19 mouse cellular contexts compared by ENCODE assay signal in the genomic region with DNA sequence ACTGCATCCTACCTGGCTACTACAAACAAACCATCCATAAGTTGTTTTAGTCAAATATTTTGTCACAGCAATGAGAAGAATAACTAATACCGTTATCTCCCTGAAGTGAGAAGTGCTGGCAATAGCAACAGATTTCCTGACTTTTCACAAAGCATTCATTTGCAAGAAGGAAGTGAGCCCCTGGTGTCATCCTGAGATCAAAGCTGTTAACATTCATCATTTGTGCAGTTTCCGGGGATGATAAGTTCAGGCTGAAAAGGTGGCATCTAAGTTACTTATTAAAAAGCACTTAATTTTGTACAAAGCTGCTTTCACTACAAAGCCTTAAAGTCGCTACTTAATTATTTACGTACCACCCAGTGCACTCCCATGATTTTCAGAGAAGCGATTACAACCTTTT. TPM values are rescaled to one million over a fixed set of nuclear protein-coding genes. Genes with fewer than 3 reads are reported as not detected.
DNase-seq lines count a peak whose midpoint lies in the region; ATAC-seq and TF ChIP-seq lines count a peak whose summit lies in the region.
"Had no signal": no experiment of that assay in that cellular context is flagged by ENCODE, and none has a peak within 500 bp of the region (broad histone marks: within the 10 kb centered on the region; RNA-seq: fewer than 3 reads in every experiment).

No protein-coding gene starts in this region.

- no peaks in the 10 kb centered on the region; the same call in 1 of the 2 replicates for H3K4me1 ChIP-seq in forebrain, postnatal 0 days (ENCODE audit: insufficient read depth)
- H3K4me1 ChIP-seq in forebrain, embryonic 13.5 days = 0 out of 2 replicates have a peak, but pooled peaks cover 6% of the 10 kb centered on the region
- peaks cover 8% of the 10 kb centered on the region; the same call in 1 of the 2 replicates for H3K4me1 ChIP-seq in midbrain, embryonic 15.5 days
- no peaks in the 10 kb centered on the region for H3K4me1 ChIP-seq in midbrain, embryonic 11.5 days (ENCODE audit: control insufficient read depth, insufficient read depth, low read length)
- H3K4me1 ChIP-seq in MEL (ENCODE audit: control insufficient read depth in 1 of 2, insufficient read depth in 2 of 2, low read length in 2 of 2) = peaks cover 3 to 20% of the 10 kb centered on the region in 2 experiments
- H3K4me1 ChIP-seq: embryonic facial prominence, embryonic 15.5 days; intestine, embryonic 15.5 days had no signal

- no peaks in the 10 kb centered on the region for H3K79me2 ChIP-seq in MEL (ENCODE audit: control insufficient read depth, insufficient read depth, low read length, poor library complexity)

- H3K9ac ChIP-seq in forebrain, postnatal 0 days = no peak overlapping the region
- no peak overlapping the region for H3K9ac ChIP-seq in forebrain, embryonic 13.5 days
- H3K9ac ChIP-seq in midbrain, embryonic 15.5 days = no peak overlapping the region
- H3K9ac ChIP-seq in midbrain, embryonic 11.5 days (ENCODE audit: low read length) = no peak overlapping the region
- no peak overlapping the region for H3K9ac ChIP-seq in MEL (ENCODE audit: control insufficient read depth, low read depth, low read length, poor library complexity, severe bottlenecking)
- H3K9ac ChIP-seq: embryonic facial prominence, embryonic 15.5 days; intestine, embryonic 15.5 days; liver, postnatal 0 days had no signal

- 16% methylated on average over 5 of the region's 5 CpGs for WGBS in forebrain, postnatal 0 days
- WGBS in forebrain, embryonic 13.5 days = 11% methylated on average over 5 of the region's 5 CpGs
- 19% methylated on average over 5 of the region's 5 CpGs for WGBS in midbrain, embryonic 15.5 days
- WGBS in midbrain, embryonic 11.5 days = 23% methylated on average over 5 of the region's 5 CpGs

- peak; percentile 27; the same call in 1 of the 2 replicates for ATAC-seq in forebrain, postnatal 0 days
- ATAC-seq in forebrain, embryonic 13.5 days = no peak
- ATAC-seq in midbrain, embryonic 15.5 days (replicated peaks) = 0 out of 2 replicates have a peak, but pooled peaks have one; percentile 45
- ATAC-seq in midbrain, embryonic 11.5 days (ENCODE audit: low FRiP score) = no peak
- peak; percentile 78 for ATAC-seq in inflammation-experienced regulatory T-cells, adult 6 months
- ATAC-seq: intestine, embryonic 15.5 days; liver, postnatal 0 days had no signal

- TF ChIP-seq POLR2A in MEL (IDR thresholded peaks at IDR 0.05; ENCODE audit: control insufficient read depth in 1 of 2, insufficient read depth in 1 of 2, low read depth in 1 of 2, low read length in 2 of 2, poor library complexity in 1 of 2) = no peak

- H3K36me3 ChIP-seq in forebrain, postnatal 0 days (ENCODE audit: insufficient read depth) = no peaks in the 10 kb centered on the region
- no peaks in the 10 kb centered on the region for H3K36me3 ChIP-seq in forebrain, embryonic 13.5 days (ENCODE audit: poor library complexity, severe bottlenecking)
- H3K36me3 ChIP-seq in midbrain, embryonic 15.5 days (replicated peaks) = no peaks in the 10 kb centered on the region
- H3K36me3 ChIP-seq in midbrain, embryonic 11.5 days (ENCODE audit: control insufficient read depth, insufficient read depth, low read length) = no peaks in the 10 kb centered on the region
- H3K36me3 ChIP-seq in MEL (ENCODE audit: control insufficient read depth in 1 of 2, insufficient read depth in 2 of 2, low read length in 2 of 2) = peaks cover 0 to 27% of the 10 kb centered on the region in 2 experiments; a peak in 2 of 4 replicates
- H3K36me3 ChIP-seq: embryonic facial prominence, embryonic 15.5 days; intestine, embryonic 15.5 days; limb, embryonic 10.5 days had no signal

- H3K27ac ChIP-seq in forebrain, postnatal 0 days (ENCODE audit: low read depth, low read length) = no peak overlapping the region; the same call in 1 of the 2 replicates
- no peak overlapping the region for H3K27ac ChIP-seq in forebrain, embryonic 13.5 days
- H3K27ac ChIP-seq in midbrain, embryonic 15.5 days = no peak overlapping the region
- H3K27ac ChIP-seq in midbrain, embryonic 11.5 days (ENCODE audit: low read depth, low read length) = no peak overlapping the region
- no peak overlapping the region for H3K27ac ChIP-seq in MEL (ENCODE audit: control insufficient read depth, low read depth, low read length)
- H3K27ac ChIP-seq: embryonic facial prominence, embryonic 15.5 days; intestine, embryonic 15.5 days had no signal

- no peak for TF ChIP-seq CTCF in forebrain, postnatal 0 days (IDR thresholded peaks at IDR 0.05; ENCODE audit: low read depth)
- no peak for TF ChIP-seq CTCF in MEL (IDR thresholded peaks at IDR 0.05 in 2 of 3, conservative IDR thresholded peaks at IDR 0.05 in 1 of 3; ENCODE audit: control insufficient read depth in 1 of 3, insufficient read depth in 1 of 3, low read depth in 2 of 3, low read length in 3 of 3, poor library complexity in 1 of 3, severe bottlenecking in 1 of 3)

- DNase-seq in forebrain, postnatal 0 days = no peak
- DNase-seq in midbrain, embryonic 11.5 days (ENCODE audit: low spot score, missing footprints) = no peak
- DNase-seq in MEL (ENCODE audit: low read depth, low spot score) = peak; percentile 25
- DNase-seq in ovary, adult 18-20 months (ENCODE audit: low spot score) = no peak
- DNase-seq: adrenal gland, adult 8-10 months; cerebellum, adult 9-11 months; heart, postnatal 10 days; kidney, postnatal 10 days; layer of hippocampus, adult 9-11 months; liver, postnatal 0 days; right cerebral cortex, adult 18-20 months had no signal

- TF ChIP-seq EP300 in MEL (IDR thresholded peaks at IDR 0.05; ENCODE audit: low read depth in 1 of 2, low read length in 2 of 2) = peak in 1 of 2 experiments; percentile 42; a peak in 1 of 4 replicates

- no peak for TF ChIP-seq RAD21 in MEL (IDR thresholded peaks at IDR 0.05; ENCODE audit: low read depth, low read length)

- H3K4me2 ChIP-seq in forebrain, postnatal 0 days (ENCODE audit: low read depth) = no peak overlapping the region
- H3K4me2 ChIP-seq in forebrain, embryonic 13.5 days = no peak overlapping the region
- no peak overlapping the region for H3K4me2 ChIP-seq in midbrain, embryonic 15.5 days
- H3K4me2 ChIP-seq in midbrain, embryonic 11.5 days = no peak overlapping the region
- H3K4me2 ChIP-seq: embryonic facial prominence, embryonic 15.5 days; heart, embryonic 11.5 days; intestine, embryonic 15.5 days had no signal

- no peak overlapping the region for H3K4me3 ChIP-seq in forebrain, postnatal 0 days (ENCODE audit: low read depth, low read length)
- H3K4me3 ChIP-seq in forebrain, embryonic 13.5 days = no peak overlapping the region
- H3K4me3 ChIP-seq in midbrain, embryonic 15.5 days = no peak overlapping the region
- no peak overlapping the region for H3K4me3 ChIP-seq in midbrain, embryonic 11.5 days (ENCODE audit: low read depth, low read length)
- H3K4me3 ChIP-seq in MEL (ENCODE audit: control insufficient read depth in 1 of 2, insufficient read depth in 1 of 2, low read depth in 2 of 2, low read length in 2 of 2) = no peak overlapping the region
- H3K4me3 ChIP-seq: embryonic facial prominence, embryonic 15.5 days; intestine, embryonic 15.5 days; limb, embryonic 10.5 days; megakaryocyte, embryonic 14.5 days had no signal

- no peaks in the 10 kb centered on the region for H3K9me3 ChIP-seq in forebrain, postnatal 0 days (ENCODE audit: low read length)
- H3K9me3 ChIP-seq in forebrain, embryonic 13.5 days (replicated peaks) = no peaks in the 10 kb centered on the region
- H3K9me3 ChIP-seq in midbrain, embryonic 15.5 days = no peaks in the 10 kb centered on the region
- H3K9me3 ChIP-seq in midbrain, embryonic 11.5 days (ENCODE audit: control insufficient read depth, low read length) = no peaks in the 10 kb centered on the region
- no peaks in the 10 kb centered on the region for H3K9me3 ChIP-seq in MEL (replicated peaks; ENCODE audit: insufficient read depth, low read length)
- H3K9me3 ChIP-seq: embryonic facial prominence, embryonic 15.5 days; intestine, embryonic 15.5 days; limb, embryonic 10.5 days; megakaryocyte, embryonic 14.5 days had no signal

- no peaks in the 10 kb centered on the region for H3K27me3 ChIP-seq in forebrain, postnatal 0 days (ENCODE audit: insufficient read depth, low read length)
- no peaks in the 10 kb centered on the region for H3K27me3 ChIP-seq in forebrain, embryonic 13.5 days
- H3K27me3 ChIP-seq in midbrain, embryonic 15.5 days (replicated peaks) = no peaks in the 10 kb centered on the region
- H3K27me3 ChIP-seq in midbrain, embryonic 11.5 days (ENCODE audit: control insufficient read depth, insufficient read depth, low read length) = no peaks in the 10 kb centered on the region
- no peaks in the 10 kb centered on the region for H3K27me3 ChIP-seq in MEL (ENCODE audit: control insufficient read depth in 1 of 2, insufficient read depth in 2 of 2, low read length in 2 of 2)
- H3K27me3 ChIP-seq: embryonic facial prominence, embryonic 15.5 days; intestine, embryonic 15.5 days; megakaryocyte, embryonic 14.5 days had no signal

TF ChIP-seq in MEL, 35 proteins besides CTCF, POLR2A, EP300 and RAD21:
- TF ChIP-seq GATA1 (IDR thresholded peaks at IDR 0.05; ENCODE audit: low read depth, low read length) (0 out of 2 replicates have a peak, but pooled peaks have one; percentile 20), JUND (IDR thresholded peaks at IDR 0.05; ENCODE audit: low read depth, low read length) (no peak)

RNA-seq across cellular contexts. Expression of gene Tspan13, which starts 30.6 kb away (rescaled TPM):
- 248 and 300 TPM in 2 replicates for total RNA-seq in forebrain, postnatal 0 days (2014; rRNA removed)
- 390 and 428 TPM in 2 replicates for polyA plus RNA-seq in forebrain, postnatal 0 days (2015; fragmentation: Nextera tagmentation; extraction: Ambion mirVana)
- polyA plus RNA-seq in forebrain, embryonic 13.5 days (2015; fragmentation: Nextera tagmentation; extraction: Ambion mirVana) = 272 and 274 TPM in 2 replicates
- polyA plus RNA-seq in midbrain, embryonic 15.5 days (2015; fragmentation: Nextera tagmentation; extraction: Ambion mirVana) = 391 and 416 TPM in 2 replicates
- 182 and 213 TPM in 2 replicates for polyA plus RNA-seq in midbrain, embryonic 11.5 days (2014; fragmentation: Nextera tagmentation; extraction: Ambion mirVana)
- 23.0 and 23.7 TPM in 2 replicates for total RNA-seq in MEL (2012; rRNA removed)
- 10 to 100 TPM in 1 of 2 experiments, not detected in 1; 37.5 TPM for polyA plus RNA-seq in MEL (2012; ENCODE audit: insufficient read depth in 1 of 2, insufficient read length in 2 of 2, low read depth in 1 of 2, low replicate concordance in 2 of 2, missing spikeins in 1 of 2)
- polyA plus RNA-seq in inflammation-experienced regulatory T-cells, adult 6 months (2017; shearing (Covaris generic)) = 100 to 1,000 TPM; 217 to 248 (median 230) TPM

Comparison
In these comparisons a context has a peak if more than half of its experiments do, and no peak if none do; other contexts are left out.
1. ATAC-seq: peak in forebrain, postnatal 0 days (single experiment), midbrain, embryonic 15.5 days (single experiment) and inflammation-experienced regulatory T-cells, adult 6 months (single experiment); none in forebrain, embryonic 13.5 days (single experiment) and midbrain, embryonic 11.5 days (single experiment).